Mouse (Mus musculus) heart, adult 18-20 months (tissue): Measurements from ENCODE around the gene Taar3. TPM values are rescaled to one million over a fixed set of nuclear protein-coding genes. Genes with fewer than 3 reads are reported as not detected.

Experiments
- DNase-seq, 2 experiments: peaks; one replicate each; pipeline ENCODE4 v3.0.0; 2021 to 2022; ENCODE audit warnings: mixed read lengths in 1 of 2
- long read RNA-seq, 2 experiments: library from polyadenylated mRNA; stranded (forward); transcript quantifications; one replicate each; pipeline ENCODE4 v2.0.0; 2021
- total RNA-seq, 2 experiments: library from RNA; stranded (reverse); gene quantifications; 2 replicates each; pipeline ENCODE4 v1.2.3; 2021

Taar3 gene
- total RNA-seq, result not detected
- long read RNA-seq, experiment 1, result 0 reads
- long read RNA-seq, experiment 2, result 0 reads

DNA sequence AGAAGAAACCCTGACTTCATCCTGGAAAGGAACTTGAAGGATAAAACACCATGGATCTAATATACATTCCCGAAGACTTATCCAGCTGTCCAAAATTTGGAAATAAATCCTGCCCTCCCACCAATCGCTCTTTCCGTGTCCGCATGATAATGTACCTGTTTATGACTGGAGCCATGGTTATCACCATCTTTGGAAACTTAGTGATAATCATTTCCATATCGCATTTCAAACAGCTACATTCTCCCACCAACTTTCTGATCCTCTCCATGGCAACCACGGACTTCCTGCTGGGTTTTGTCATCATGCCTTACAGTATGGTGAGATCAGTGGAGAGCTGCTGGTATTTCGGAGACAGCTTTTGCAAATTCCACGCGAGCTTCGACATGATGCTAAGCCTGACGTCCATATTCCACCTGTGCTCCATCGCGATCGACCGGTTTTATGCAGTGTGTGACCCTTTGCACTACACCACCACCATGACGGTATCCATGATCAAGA lies at the start of gene Taar3:
Taar3 (plus strand) TSS at position 51 of the 498 bp plus-strand sequence.
- no peak for DNase-seq

DNA sequence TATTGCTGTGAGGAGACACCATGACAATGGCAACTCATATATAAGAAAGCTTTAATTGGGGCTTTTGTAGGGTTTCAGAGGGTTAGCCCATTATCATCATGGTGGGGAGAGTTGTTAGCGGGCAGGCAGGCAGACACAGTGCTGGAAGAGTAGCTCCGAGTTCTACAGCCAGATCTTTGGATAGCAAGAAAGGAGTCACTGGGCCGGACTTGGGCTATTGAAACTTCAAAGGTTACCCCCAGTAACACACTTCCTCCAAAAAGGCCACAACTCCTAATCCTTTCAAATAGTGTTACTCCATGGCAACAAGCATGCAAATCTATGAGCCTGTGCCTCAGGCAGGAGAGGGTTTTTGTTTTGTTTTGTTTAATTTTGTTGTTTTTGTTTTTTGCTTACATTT lies 48.2 kb upstream of the Taar3 start:
- no peak for DNase-seq

DNA sequence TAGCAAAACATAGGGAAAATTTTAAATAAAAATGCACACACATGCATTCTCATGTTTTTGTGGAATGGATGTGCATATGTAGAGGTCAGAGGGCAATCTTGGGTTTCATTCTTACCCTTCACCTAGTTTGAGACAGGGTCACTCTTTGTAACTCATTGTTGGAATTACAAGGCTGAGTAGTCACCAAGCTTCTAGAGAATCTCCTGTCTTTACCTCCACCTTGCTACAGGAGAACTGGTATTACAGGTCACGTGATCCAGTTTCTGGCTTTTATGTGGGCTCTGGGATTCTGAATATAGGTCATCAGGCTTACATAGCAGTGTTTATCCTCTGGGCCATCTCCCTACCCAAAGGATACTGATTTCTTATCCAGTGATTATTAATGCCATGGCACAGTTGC lies 43.7 kb upstream of the Taar3 start:
- DNase-seq, result no peak

DNA sequence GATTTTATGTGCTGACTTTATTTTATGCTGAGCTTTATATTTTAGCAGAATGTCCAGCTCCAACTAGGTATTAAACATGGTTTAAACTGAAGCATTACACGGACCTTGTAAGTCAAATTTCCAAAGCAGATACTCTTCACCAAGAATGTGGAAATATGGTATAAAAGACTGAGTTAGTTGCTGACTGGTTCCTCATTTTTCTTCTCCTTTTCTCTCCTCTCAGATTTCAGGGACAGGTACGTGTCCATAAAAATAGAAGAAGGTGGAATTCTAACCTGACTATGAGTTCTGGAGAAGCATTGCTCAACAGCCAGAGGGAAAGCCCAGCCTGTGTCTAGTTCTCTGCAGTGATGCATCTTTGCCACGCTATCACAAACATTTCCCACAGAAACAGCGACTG lies 29.3 kb upstream of the Taar3 start, which contains the start of gene Taar1:
Taar1 (plus strand) TSS at position 301 of the 400 bp plus-strand sequence.
- DNase-seq, result no peak

DNA sequence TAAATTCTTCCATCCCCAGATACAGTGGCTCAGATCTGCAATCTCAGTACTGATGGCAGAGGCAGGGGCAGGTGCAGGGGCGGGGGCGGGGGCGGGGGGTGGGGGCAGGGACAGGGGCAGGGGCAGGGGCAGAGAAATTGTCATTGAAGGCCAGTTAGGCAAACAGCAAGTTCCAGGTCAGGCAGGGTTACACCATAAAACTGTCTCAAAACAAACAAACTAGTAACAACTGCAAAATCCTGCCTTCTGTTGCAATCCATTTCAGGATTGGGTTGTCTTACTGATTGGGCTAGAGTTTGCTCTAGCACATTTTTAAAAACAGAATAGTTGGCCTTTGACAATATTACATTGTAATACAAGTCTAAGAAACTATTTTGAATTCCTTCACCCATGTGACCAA lies 26.9 kb upstream of the Taar3 start:
- DNase-seq, result no peak

- peak in 1 of 2 experiments; percentile 23 for DNase-seq
These were observed 25.4 kb upstream of the Taar3 start for GRCm38 (mm10) chr10:23923941-23924340.

DNA sequence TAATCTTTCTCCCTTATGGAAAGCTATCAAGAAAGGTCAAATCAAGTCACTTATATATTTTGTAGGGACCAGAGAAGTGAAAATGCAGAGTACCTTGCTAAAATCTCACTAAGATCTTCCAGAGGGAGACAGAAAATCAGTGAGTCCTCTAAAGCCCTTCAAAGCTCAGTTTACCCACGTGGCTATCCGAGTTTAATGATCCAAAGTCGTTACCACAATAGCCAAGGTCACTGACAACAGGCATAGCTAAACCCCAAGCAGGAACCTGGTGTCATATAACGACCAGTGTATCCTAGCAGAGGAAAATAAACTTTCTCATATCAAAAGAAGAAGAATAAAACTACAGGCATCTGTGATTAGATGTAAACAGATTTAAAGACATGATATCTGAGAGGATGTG lies 11.7 kb upstream of the Taar3 start:
- DNase-seq, result no peak

GRCm38 (mm10) chr10:23938312-23938711 lies 11.0 kb upstream of the Taar3 start, which contains the start of gene Taar2:
TSS of gene Taar2 (plus strand) at chr10:23938572.
- DNase-seq, result no peak

GRCm38 (mm10) chr10:23942465-23942864 lies 6.9 kb upstream of the Taar3 start:
- no peak for DNase-seq

DNA sequence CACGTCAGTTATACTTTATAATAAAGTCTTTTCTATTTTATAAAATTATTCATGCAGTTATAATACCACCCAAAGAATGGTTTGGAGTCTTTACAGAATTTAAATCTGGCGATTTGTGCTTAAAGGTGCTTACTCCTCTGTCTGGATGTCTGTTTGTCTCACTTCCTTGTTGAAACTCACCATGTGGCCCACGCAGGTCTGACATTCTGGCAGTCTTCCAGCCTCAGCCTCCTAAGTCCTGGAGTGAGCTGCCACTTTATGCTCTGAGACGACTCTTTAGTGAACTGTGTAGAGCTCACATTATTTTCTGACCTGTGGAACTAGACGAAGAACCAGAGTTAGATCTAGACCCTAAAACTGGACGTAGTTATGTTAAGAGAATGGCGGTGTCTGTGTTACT lies 1.3 kb upstream of the Taar3 start:
- no peak for DNase-seq

- DNase-seq, result no peak
These were observed 2.4 kb downstream of the Taar3 start for GRCm38 (mm10) chr10:23951714-23952113.

GRCm38 (mm10) chr10:23959071-23959470 lies 9.7 kb downstream of the Taar3 start:
- no peak for DNase-seq

GRCm38 (mm10) chr10:23960444-23960915 lies 11.1 kb downstream of the Taar3 start, which contains the start of gene Taar4:
TSS of gene Taar4 (plus strand) at chr10:23960494.
- no peak for DNase-seq

DNA sequence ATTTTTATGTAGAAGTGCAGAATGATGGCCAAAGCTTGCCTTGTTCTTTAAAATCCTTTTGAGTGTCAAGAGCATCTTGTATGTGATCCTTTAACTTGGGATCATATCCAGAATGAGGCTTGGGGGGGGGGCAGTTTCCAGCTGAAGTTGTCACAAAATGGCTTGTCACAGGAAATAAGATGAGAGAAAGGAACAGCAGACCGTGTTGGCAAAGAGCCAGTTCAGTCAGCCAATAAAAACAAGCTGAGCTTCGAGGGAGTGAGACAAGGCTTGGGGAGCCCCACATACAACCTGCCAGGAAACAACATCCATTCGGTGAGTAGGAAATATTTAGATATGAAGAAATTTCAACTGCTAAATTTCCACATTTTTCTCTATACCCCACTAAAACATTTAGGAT lies 14.1 kb downstream of the Taar3 start:
- peak in 1 of 2 experiments; percentile 2 for DNase-seq

GRCm38 (mm10) chr10:23964921-23965610 lies 15.7 kb downstream of the Taar3 start:
- DNase-seq, result no peak

- DNase-seq, result no peak
These were observed 21.4 kb downstream of the Taar3 start, which contains the start of gene Taar5 for GRCm38 (mm10) chr10:23970656-23971165. TSS of gene Taar5 (plus strand) at chr10:23970706.

- no peak for DNase-seq
These were observed 21.9 kb downstream of the Taar3 start for GRCm38 (mm10) chr10:23971256-23971655.

- DNase-seq, result no peak
These were observed 28.6 kb downstream of the Taar3 start for GRCm38 (mm10) chr10:23977958-23978357.

DNA sequence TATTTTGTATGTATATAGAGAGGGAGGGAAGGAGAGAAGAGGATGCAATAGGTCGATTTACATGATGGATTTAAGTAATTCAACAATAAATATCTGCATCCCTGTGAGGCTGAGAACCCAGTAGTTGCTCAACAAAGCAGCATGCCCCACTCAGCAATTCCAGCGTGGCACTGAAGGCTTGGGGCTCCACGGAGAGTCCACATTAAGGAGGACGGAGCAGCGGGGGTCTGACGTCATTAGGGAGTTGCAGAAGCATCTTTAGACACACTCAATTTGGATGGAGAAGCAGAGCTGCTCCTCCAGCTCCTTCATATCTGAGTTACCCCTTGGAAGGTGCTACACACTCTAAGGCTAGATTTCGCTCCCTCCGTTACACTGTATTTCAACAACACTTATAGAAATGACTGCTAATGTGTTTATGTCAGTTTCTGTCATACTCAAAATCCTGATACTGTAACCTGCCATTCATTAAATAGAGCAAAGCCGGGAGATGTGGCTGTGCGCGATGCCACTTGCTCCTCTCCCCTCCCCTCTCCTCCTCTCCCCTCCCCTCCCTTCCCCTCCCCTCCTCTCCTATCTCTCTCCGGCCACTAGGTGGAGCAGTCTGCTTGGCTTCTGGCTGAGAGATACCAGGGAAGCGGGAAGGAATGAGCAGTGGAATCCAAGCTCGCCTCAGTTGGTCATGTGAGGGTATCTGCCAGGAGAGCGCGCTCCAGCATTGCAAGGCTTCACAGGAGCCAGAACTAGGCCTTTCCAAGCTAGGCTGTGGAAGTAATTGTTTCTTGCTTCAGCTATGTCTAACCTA lies 29.7 kb downstream of the Taar3 start:
- peak; percentile 61 to 76 for DNase-seq

DNA sequence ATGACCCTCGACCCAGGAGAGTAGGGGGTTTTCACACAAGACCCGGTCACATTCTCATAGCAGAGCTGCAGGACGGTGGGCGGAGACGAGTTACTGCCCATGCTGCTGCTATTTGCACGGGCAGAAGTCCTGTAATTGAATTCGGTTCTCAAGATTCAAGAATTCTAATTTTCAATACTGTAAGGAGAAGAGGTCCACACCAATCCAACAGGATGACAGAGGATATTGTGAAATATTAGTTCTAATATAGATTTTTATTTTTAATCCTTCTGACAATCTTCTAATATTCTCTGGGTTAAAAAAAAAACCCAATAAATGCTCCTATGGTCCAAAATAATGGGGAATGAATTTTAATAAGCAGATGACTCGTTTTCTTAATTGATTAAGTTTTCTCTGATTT lies 36.2 kb downstream of the Taar3 start, which contains the start of gene Taar6:
Taar6 (minus strand) TSS at position 101 of the 400 bp plus-strand sequence.
- DNase-seq, result no peak

DNA sequence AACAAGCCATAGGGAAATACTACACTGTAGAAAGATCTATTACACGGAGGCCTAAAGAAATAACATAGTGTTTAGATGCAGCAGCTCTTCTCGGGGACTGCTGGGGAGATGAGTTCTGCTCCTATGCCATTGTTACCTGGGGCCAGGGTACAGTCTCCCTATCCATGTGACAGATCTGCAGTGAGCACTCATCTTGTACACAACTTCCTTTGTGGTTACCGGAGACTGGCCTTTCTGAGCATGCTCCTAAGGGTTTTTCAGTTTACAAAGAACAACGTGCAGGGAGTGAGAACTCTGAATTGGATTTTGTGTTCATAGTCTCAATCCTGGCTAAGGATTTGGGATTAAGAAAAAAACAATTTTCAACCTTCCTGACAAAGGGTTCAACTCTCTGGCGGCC lies 37.1 kb downstream of the Taar3 start:
- no peak for DNase-seq

GRCm38 (mm10) chr10:23993381-23993780 lies 44.0 kb downstream of the Taar3 start, which contains the start of gene Taar7a:
TSS of gene Taar7a (minus strand) at chr10:23993481.
- no peak for DNase-seq
